Mouse (Mus musculus): ENCODE results near the gene Slc22a7.

DNA sequence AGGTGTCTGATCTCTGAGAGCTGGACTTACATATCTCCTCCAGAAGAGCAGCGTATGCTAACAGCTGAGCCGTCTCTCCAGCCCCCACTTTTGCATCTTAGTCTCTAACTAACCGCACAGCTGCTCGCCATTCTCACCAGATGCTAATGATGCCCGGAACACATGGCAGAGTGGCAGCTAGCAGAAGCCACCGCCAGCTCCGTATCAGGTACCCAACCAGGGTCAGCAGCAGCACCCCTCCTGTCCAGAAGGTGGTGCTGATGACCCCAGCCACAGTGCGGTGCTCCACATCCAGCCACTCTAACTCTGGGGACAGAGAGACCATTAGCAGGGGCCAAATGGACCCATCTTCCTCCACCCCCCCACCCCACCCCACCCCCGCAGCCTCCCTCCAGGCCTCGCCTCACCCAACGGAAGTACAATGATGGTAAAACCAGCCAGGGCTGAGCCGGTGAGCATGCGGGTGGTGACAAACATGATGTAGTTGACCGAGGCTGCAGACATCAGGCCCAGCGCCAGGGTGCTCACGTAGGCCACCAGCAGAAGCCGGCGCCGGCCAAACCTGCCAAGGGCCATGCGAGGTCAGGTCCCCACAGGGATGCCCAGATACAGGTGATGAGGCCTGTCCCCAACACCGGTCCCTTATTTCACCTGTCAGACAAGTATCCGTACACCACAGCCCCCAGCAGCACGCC, 1.4 kb downstream of the Slc22a7 start:
- TF ChIP-seq CTCF (IDR thresholded peaks at IDR 0.05; ENCODE audit: insufficient read depth, low read depth, low read length) (peak; percentile 22; the same call in 1 of the 2 replicates), POLR2A (IDR thresholded peaks at IDR 0.05; ENCODE audit: insufficient read depth, low read depth, low read length) (no peak)

Data from olfactory bulb, adult 2 months (tissue).